Mouse (Mus musculus): Measurements from ENCODE around the gene Actn2. TPM values are rescaled to one million over a fixed set of nuclear protein-coding genes. Genes with fewer than 3 reads are reported as not detected.

The Actn2 gene
- total and polyA plus RNA-seq, 2 experiments from 2014 or later: 2.8 TPM

DNA sequence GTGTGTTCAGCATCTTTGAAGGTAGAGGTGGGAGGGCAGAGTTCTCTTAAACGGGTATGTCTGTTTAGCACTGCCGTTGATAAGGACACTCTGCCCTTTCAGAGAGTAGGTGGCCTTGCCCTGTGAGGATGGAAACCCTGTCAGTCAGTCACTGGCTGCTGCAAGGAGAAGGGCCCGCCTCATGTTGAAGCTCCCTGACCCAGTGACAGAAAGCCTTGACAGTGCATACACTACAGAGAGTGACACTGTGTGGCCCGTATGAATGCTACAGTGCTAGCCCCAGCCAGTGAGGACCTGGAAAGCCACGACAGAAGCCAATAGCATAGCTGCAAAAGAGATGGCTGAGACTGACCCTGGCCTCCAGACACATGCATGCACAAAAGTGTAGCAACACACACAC is 22.5 kb downstream of the Actn2 start:
- Histone ChIP-seq H3K9ac (replicated peaks; ENCODE audit: low read length) (no peak overlapping the region), H3K27ac (no peak overlapping the region), H3K4me2 (ENCODE audit: low read depth, low read length) (no peak overlapping the region), H3K9me3 (ENCODE audit: low read length) (no peaks in the 10 kb centered on the region), H3K4me1 (ENCODE audit: insufficient read depth, low read length) (no peaks in the 10 kb centered on the region), H3K27me3 (ENCODE audit: insufficient read depth, low read length) (no peaks in the 10 kb centered on the region), H3K36me3 (ENCODE audit: insufficient read depth, low read length) (no peaks in the 10 kb centered on the region), H3K4me3 (ENCODE audit: low read length) (no peak overlapping the region)
- ATAC-seq (no peak), DNase-seq (ENCODE audit: low spot score) (no peak)
- 74% methylated on average over 5 of the region's 5 CpGs for WGBS
- no peak for TF ChIP-seq CTCF (IDR thresholded peaks at IDR 0.05; ENCODE audit: low read depth)

- H3K4me3 ChIP-seq (ENCODE audit: low read length): no peak overlapping the region
- H3K9ac ChIP-seq (replicated peaks; ENCODE audit: low read length): no peak overlapping the region
- no peak overlapping the region for H3K27ac ChIP-seq
- no peaks in the 10 kb centered on the region for H3K27me3 ChIP-seq (ENCODE audit: insufficient read depth, low read length)
- TF ChIP-seq CTCF (IDR thresholded peaks at IDR 0.05; ENCODE audit: low read depth): no peak
- no peak for ATAC-seq
- no peaks in the 10 kb centered on the region for H3K4me1 ChIP-seq (ENCODE audit: insufficient read depth, low read length)
- no peak overlapping the region for H3K4me2 ChIP-seq (ENCODE audit: low read depth, low read length)
- no peak for DNase-seq (ENCODE audit: low spot score)
- H3K9me3 ChIP-seq (ENCODE audit: low read length): no peaks in the 10 kb centered on the region
- no peaks in the 10 kb centered on the region for H3K36me3 ChIP-seq (ENCODE audit: insufficient read depth, low read length)
- 66% methylated on average over 6 of the region's 6 CpGs for WGBS
Measured at GRCm38 (mm10) chr13:12317191-12317765, 23.3 kb downstream of the Actn2 start.

DNA sequence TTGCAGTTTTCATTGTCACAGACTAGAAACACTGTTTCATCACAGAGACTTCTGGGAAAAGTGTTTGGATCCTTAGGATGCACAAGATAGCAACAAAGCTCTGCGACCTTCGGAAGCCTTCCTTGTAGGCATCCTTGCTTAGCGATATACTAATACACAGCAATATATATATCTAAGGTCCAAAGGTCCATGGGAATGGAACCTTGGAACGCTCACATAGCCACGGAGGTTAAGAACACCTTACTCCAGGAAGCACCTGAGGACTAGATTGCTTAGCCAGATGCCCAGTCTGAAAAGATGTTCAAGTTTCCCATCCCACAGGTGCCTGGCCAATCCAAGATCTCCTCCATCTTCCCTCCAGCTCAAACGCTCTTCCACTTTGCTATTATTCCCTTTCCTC is 26.4 kb downstream of the Actn2 start:
- Histone ChIP-seq H3K9ac (replicated peaks; ENCODE audit: low read length) (no peak overlapping the region), H3K4me3 (ENCODE audit: low read length) (no peak overlapping the region), H3K9me3 (ENCODE audit: low read length) (no peaks in the 10 kb centered on the region), H3K36me3 (ENCODE audit: insufficient read depth, low read length) (no peaks in the 10 kb centered on the region), H3K27me3 (ENCODE audit: insufficient read depth, low read length) (no peaks in the 10 kb centered on the region), H3K4me2 (ENCODE audit: low read depth, low read length) (no peak overlapping the region), H3K4me1 (ENCODE audit: insufficient read depth, low read length) (no peaks in the 10 kb centered on the region), H3K27ac (no peak overlapping the region)
- WGBS: 96% methylated on average over 6 of the region's 6 CpGs
- DNase-seq (ENCODE audit: low spot score): no peak
- TF ChIP-seq CTCF (IDR thresholded peaks at IDR 0.05; ENCODE audit: low read depth): no peak
- no peak for ATAC-seq

DNA sequence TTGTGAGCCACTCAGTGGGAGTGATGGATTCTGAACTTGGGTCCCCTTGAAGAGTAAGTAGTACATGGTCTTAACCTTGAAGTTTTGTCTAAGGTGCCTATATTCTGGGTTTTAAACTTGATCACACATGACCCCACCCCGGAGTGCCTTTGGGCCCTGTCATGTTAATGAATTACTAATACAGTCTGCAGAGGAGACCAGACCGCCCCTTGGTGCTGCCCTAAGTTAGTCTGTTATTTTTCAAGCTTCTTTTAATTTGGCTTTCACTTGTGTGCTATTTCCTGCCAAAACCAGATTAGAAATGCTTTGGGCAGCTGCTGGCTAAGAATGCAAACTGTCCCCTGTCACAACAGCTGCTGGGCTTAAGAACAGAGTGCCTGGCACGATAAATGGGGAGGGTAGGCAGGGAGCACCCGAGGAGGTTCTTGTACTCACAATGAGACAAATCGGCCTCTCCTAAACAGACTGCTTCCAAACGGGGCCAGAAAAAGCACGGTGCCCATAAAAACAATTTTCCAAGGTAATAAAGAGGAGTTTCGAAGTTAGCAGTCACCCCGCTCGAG is 28.5 kb downstream of the Actn2 start:
- Histone ChIP-seq H3K27ac (no peak overlapping the region), H3K4me3 (ENCODE audit: low read length) (no peak overlapping the region), H3K4me1 (ENCODE audit: insufficient read depth, low read length) (no peaks in the 10 kb centered on the region), H3K9ac (replicated peaks; ENCODE audit: low read length) (no peak overlapping the region), H3K4me2 (ENCODE audit: low read depth, low read length) (no peak overlapping the region), H3K27me3 (ENCODE audit: insufficient read depth, low read length) (no peaks in the 10 kb centered on the region), H3K36me3 (ENCODE audit: insufficient read depth, low read length) (no peaks in the 10 kb centered on the region), H3K9me3 (ENCODE audit: low read length) (no peaks in the 10 kb centered on the region)
- DNase-seq (ENCODE audit: low spot score) (peak; percentile 32), ATAC-seq (peak; percentile 62)
- no peak for TF ChIP-seq CTCF (IDR thresholded peaks at IDR 0.05; ENCODE audit: low read depth)
- 43% methylated on average over 10 of the region's 10 CpGs for WGBS

- Histone ChIP-seq H3K4me3 (ENCODE audit: low read length) (no peak overlapping the region), H3K27ac (no peak overlapping the region), H3K4me1 (ENCODE audit: insufficient read depth, low read length) (no peaks in the 10 kb centered on the region), H3K9ac (replicated peaks; ENCODE audit: low read length) (no peak overlapping the region), H3K9me3 (ENCODE audit: low read length) (no peaks in the 10 kb centered on the region), H3K27me3 (ENCODE audit: insufficient read depth, low read length) (no peaks in the 10 kb centered on the region), H3K4me2 (ENCODE audit: low read depth, low read length) (no peak overlapping the region), H3K36me3 (ENCODE audit: insufficient read depth, low read length) (no peaks in the 10 kb centered on the region)
- 76% methylated on average over 4 of the region's 4 CpGs for WGBS
- no peak for TF ChIP-seq CTCF (IDR thresholded peaks at IDR 0.05; ENCODE audit: low read depth)
- DNase-seq (ENCODE audit: low spot score) (no peak), ATAC-seq (no peak)
Measured at GRCm38 (mm10) chr13:12311371-12311770, 29.2 kb downstream of the Actn2 start.

GRCm38 (mm10) chr13:12309446-12309845 is 31.1 kb downstream of the Actn2 start:
- Histone ChIP-seq H3K9me3 (ENCODE audit: low read length) (no peaks in the 10 kb centered on the region), H3K4me3 (ENCODE audit: low read length) (no peak overlapping the region), H3K27me3 (ENCODE audit: insufficient read depth, low read length) (no peaks in the 10 kb centered on the region), H3K4me1 (ENCODE audit: insufficient read depth, low read length) (no peaks in the 10 kb centered on the region), H3K36me3 (ENCODE audit: insufficient read depth, low read length) (no peaks in the 10 kb centered on the region), H3K9ac (replicated peaks; ENCODE audit: low read length) (no peak overlapping the region), H3K27ac (no peak overlapping the region), H3K4me2 (ENCODE audit: low read depth, low read length) (no peak overlapping the region)
- 98% methylated on average over 3 of the region's 3 CpGs for WGBS
- no peak for ATAC-seq
- no peak for DNase-seq (ENCODE audit: low spot score)
- TF ChIP-seq CTCF (IDR thresholded peaks at IDR 0.05; ENCODE audit: low read depth): no peak

- Histone ChIP-seq H3K9ac (replicated peaks; ENCODE audit: low read length) (no peak overlapping the region), H3K4me1 (ENCODE audit: insufficient read depth, low read length) (no peaks in the 10 kb centered on the region), H3K4me3 (ENCODE audit: low read length) (no peak overlapping the region), H3K27me3 (ENCODE audit: insufficient read depth, low read length) (no peaks in the 10 kb centered on the region), H3K9me3 (ENCODE audit: low read length) (no peaks in the 10 kb centered on the region), H3K4me2 (ENCODE audit: low read depth, low read length) (no peak overlapping the region), H3K36me3 (ENCODE audit: insufficient read depth, low read length) (no peaks in the 10 kb centered on the region), H3K27ac (no peak overlapping the region)
- WGBS: 87% methylated on average over 12 of the region's 12 CpGs
- DNase-seq (ENCODE audit: low spot score) (no peak), ATAC-seq (no peak)
- TF ChIP-seq CTCF (IDR thresholded peaks at IDR 0.05; ENCODE audit: low read depth): no peak
Measured at GRCm38 (mm10) chr13:12308878-12309277, 31.7 kb downstream of the Actn2 start.
